Mouse (Mus musculus): ENCODE data around the gene Astn2.

DNA sequence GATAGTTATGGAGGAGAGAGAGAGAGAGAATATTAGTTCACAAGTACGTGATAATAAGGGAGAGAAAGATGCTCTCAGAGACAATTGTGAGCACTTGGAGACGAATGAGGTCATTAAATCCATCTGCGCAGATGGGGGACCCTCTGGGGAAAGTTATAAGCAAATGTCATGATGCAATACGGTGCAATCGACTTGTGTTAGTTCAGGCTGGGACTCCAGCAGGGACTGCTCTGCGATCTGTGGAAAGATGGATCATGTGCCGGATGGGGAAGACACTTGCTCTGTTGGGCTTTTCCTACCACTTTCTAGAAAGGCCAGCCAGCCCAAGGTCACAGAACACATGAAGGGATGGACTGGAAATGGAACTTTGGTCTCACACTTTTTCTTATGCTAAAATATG lies 1053.9 kb downstream of the Astn2 start:
- no peak for TF ChIP-seq CTCF (IDR thresholded peaks at IDR 0.05; ENCODE audit: insufficient read depth, low read depth, low read length)
- no peak for TF ChIP-seq POLR2A (IDR thresholded peaks at IDR 0.05; ENCODE audit: insufficient read depth, low read depth, low read length)
